Mouse (Mus musculus) embryonic fibroblast, embryonic 13.5 days (primary cell): Measurements from ENCODE around the gene Snx7. TPM values are rescaled to one million over a fixed set of nuclear protein-coding genes. Genes with fewer than 3 reads are reported as not detected.

Experiments
- H3K27ac ChIP-seq: 2 replicates; pipeline ENCODE4 v1.5.1; 2012; ENCODE audit warnings: low read length, control low read depth, inconsistent platforms; ENCODE audit not compliant: insufficient read depth
- H3K4me1 ChIP-seq: 2 replicates; pipeline ENCODE4 v1.6.1; 2011; ENCODE audit warnings: low read length; ENCODE audit not compliant: control insufficient read depth, insufficient read depth
- H3K4me3 ChIP-seq: 2 replicates; pipeline ENCODE4 v1.5.1; 2011; ENCODE audit warnings: mild to moderate bottlenecking, control low read depth, low read length; ENCODE audit not compliant: insufficient read depth
- CTCF ChIP-seq: IDR thresholded peaks from 2 replicates; pipeline ENCODE4 v1.5.1; 2011; ENCODE audit warnings: mild to moderate bottlenecking, control low read depth, low read length, moderate library complexity, borderline replicate concordance; ENCODE audit not compliant: insufficient read depth
- POLR2A ChIP-seq: IDR thresholded peaks from 2 replicates; pipeline ENCODE4 v1.6.1; 2011; ENCODE audit warnings: low read depth, mild to moderate bottlenecking, control low read depth, low read length, moderate library complexity
- polyA plus RNA-seq: library from polyadenylated mRNA; stranded (reverse); fragments of >200 nt; gene quantifications from 2 replicates; pipeline ENCODE4 v1.2.4, GENCODE M21; 2011; ENCODE audit warnings: low read depth; ENCODE audit not compliant: missing spikeins, insufficient read length

Snx7 gene
- polyA plus RNA-seq, 1 experiment = 147 TPM

- H3K4me3 ChIP-seq = no peak overlapping the region
- H3K4me1 ChIP-seq = no peaks in the 10 kb centered on the region
- no peak overlapping the region for H3K27ac ChIP-seq
- TF ChIP-seq CTCF = no peak
- no peak for TF ChIP-seq POLR2A
Observed at GRCm38 (mm10) chr3:117826486-117827200, 42.1 kb downstream of the Snx7 start.

GRCm38 (mm10) chr3:117823218-117823617 is 45.5 kb downstream of the Snx7 start:
- Histone ChIP-seq H3K4me1 (no peaks in the 10 kb centered on the region), H3K27ac (no peak overlapping the region), H3K4me3 (no peak overlapping the region)
- TF ChIP-seq POLR2A (no peak), CTCF (no peak)

- Histone ChIP-seq H3K27ac (no peak overlapping the region), H3K4me3 (no peak overlapping the region), H3K4me1 (no peaks in the 10 kb centered on the region)
- TF ChIP-seq POLR2A (no peak), CTCF (no peak)
Observed at GRCm38 (mm10) chr3:117817635-117818034, 51.1 kb downstream of the Snx7 start.

- H3K4me3 ChIP-seq = no peak overlapping the region
- H3K4me1 ChIP-seq = no peaks in the 10 kb centered on the region
- H3K27ac ChIP-seq = no peak overlapping the region
- TF ChIP-seq POLR2A (no peak), CTCF (no peak)
Observed at GRCm38 (mm10) chr3:117814218-117814617, 54.5 kb downstream of the Snx7 start.

GRCm38 (mm10) chr3:117812135-117812534 is 56.6 kb downstream of the Snx7 start:
- TF ChIP-seq POLR2A (no peak), CTCF (no peak)
- Histone ChIP-seq H3K4me1 (no peaks in the 10 kb centered on the region), H3K27ac (no peak overlapping the region), H3K4me3 (no peak overlapping the region)

- no peak overlapping the region for H3K4me3 ChIP-seq
- TF ChIP-seq CTCF = no peak
- no peak for TF ChIP-seq POLR2A
- no peak overlapping the region for H3K27ac ChIP-seq
- no peaks in the 10 kb centered on the region; the same call in 1 of the 2 replicates for H3K4me1 ChIP-seq
Observed at GRCm38 (mm10) chr3:117805782-117806181, 63.0 kb downstream of the Snx7 start.

- TF ChIP-seq CTCF (no peak), POLR2A (no peak)
- Histone ChIP-seq H3K4me1 (no peaks in the 10 kb centered on the region; the same call in 1 of the 2 replicates), H3K4me3 (no peak overlapping the region), H3K27ac (no peak overlapping the region)
Observed at GRCm38 (mm10) chr3:117794501-117794900, 74.2 kb downstream of the Snx7 start.

- Histone ChIP-seq H3K4me1 (no peaks in the 10 kb centered on the region; the same call in 1 of the 2 replicates), H3K4me3 (no peak overlapping the region), H3K27ac (peak overlapping the region; percentile 26; the same call in 1 of the 2 replicates)
- TF ChIP-seq CTCF (no peak), POLR2A (no peak)
Observed at GRCm38 (mm10) chr3:117791951-117792350, 76.8 kb downstream of the Snx7 start.

- no peak overlapping the region for H3K4me3 ChIP-seq
- no peaks in the 10 kb centered on the region; the same call in 1 of the 2 replicates for H3K4me1 ChIP-seq
- H3K27ac ChIP-seq = no peak overlapping the region
- TF ChIP-seq POLR2A (no peak), CTCF (no peak)
Observed at GRCm38 (mm10) chr3:117791273-117791672, 77.5 kb downstream of the Snx7 start.

- Histone ChIP-seq H3K4me1 (no peaks in the 10 kb centered on the region; the same call in 1 of the 2 replicates), H3K4me3 (no peak overlapping the region), H3K27ac (no peak overlapping the region)
- TF ChIP-seq CTCF (no peak), POLR2A (no peak)
Observed at GRCm38 (mm10) chr3:117788800-117789693, 79.7 kb downstream of the Snx7 start.
